Mouse (Mus musculus) cortical plate, adult 2 months (tissue): ENCODE data around the gene Olfr420. TPM values are rescaled to one million over a fixed set of nuclear protein-coding genes. Genes with fewer than 3 reads are reported as not detected.

ENCODE experiments used
- H3K27ac ChIP-seq: fragments of 200-500 bp; 2 replicates; pipeline ENCODE4 v1.5.1; 2012; ENCODE audit warnings: low read length, control low read depth, inconsistent platforms; ENCODE audit not compliant: insufficient read depth
- H3K4me1 ChIP-seq: fragments of 200-500 bp; 2 replicates; pipeline ENCODE4 v1.6.1; 2011; ENCODE audit warnings: low read length; ENCODE audit not compliant: control insufficient read depth, insufficient read depth
- H3K4me3 ChIP-seq: fragments of 200-500 bp; 2 replicates; pipeline ENCODE4 v1.5.1; 2011; ENCODE audit warnings: mild to moderate bottlenecking, low read length, control low read depth; ENCODE audit not compliant: insufficient read depth
- CTCF ChIP-seq: fragments of 200-500 bp; IDR thresholded peaks from 2 replicates; pipeline ENCODE4 v1.5.1; 2011; ENCODE audit warnings: mild to moderate bottlenecking, control low read depth, low read length; ENCODE audit not compliant: insufficient read depth; ENCODE audit errors: extremely low read depth
- POLR2A ChIP-seq: fragments of 200-500 bp; IDR thresholded peaks from 2 replicates; pipeline ENCODE4 v1.6.1; 2011; ENCODE audit warnings: mild to moderate bottlenecking, low read length, control low read depth; ENCODE audit not compliant: insufficient read depth; ENCODE audit errors: extremely low read depth
- polyA plus RNA-seq: library from polyadenylated mRNA; depleted of rRNA; stranded (reverse); fragments of >200 nt; gene quantifications from 2 replicates; pipeline ENCODE4 v1.2.3, GENCODE M21; 2012; rRNA removed

Olfr420 gene
- polyA plus RNA-seq, 1 experiment, result not detected

GRCm38 (mm10) chr1:174170706-174171501, 15.5 kb downstream of the Olfr420 start:
- TF ChIP-seq CTCF, result no peak
- no peak for TF ChIP-seq POLR2A

DNA sequence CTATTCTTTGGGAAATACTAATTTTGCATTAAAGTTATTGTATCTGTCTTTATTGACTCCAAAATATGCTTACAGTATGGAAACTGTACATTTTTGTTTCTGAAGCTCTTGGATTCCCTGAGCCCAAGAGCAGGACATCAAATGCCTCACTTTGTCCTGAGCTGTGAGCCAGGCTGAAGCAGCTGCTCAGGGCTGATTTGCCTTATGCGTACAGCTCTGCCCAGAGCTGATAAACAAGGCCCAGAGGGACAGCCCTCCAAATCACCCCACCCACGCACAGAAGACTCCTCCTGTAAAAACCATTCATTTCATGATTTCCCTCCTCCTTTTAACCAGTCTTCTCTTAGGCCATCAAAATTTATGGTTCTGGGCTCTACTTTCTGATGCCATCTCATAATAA, 16.1 kb downstream of the Olfr420 start:
- TF ChIP-seq CTCF, result no peak
- no peak for TF ChIP-seq POLR2A
- Histone ChIP-seq H3K27ac (no peak overlapping the region), H3K4me1 (no peaks in the 10 kb centered on the region), H3K4me3 (no peak overlapping the region)

More at GRCm38 (mm10) chr1:174170706-174171501, 15.5 kb downstream of the Olfr420 start:
- H3K4me1 ChIP-seq, result no peaks in the 10 kb centered on the region
- H3K4me3 ChIP-seq, result no peak overlapping the region
- H3K27ac ChIP-seq, result no peak overlapping the region

DNA sequence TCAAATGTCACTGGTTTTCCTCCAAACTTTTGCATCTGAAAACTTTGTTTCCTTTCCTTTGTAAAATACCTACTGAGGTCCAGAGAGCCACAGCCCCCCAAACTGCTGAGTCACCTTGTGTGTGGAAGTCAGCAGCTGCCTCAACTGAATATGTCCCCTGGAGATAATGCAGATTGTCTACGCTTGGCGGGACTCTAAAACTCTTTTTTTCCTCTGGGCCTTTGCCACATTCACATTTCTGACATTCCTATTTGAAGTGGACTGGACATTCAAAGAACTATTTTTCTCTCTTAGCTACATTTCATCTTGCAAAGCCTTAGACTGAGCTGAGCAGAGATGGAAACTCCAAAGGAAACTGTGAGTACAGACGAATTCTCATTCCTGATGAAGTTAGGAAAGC, 17.2 kb downstream of the Olfr420 start, which contains the start of gene Spta1:
Spta1 (plus strand) TSS at position 172 of the 400 bp plus-strand sequence.
- no peak for TF ChIP-seq POLR2A
- no peak for TF ChIP-seq CTCF
- H3K4me3 ChIP-seq, result no peak within 1 kb of the TSS
- no peak within 1 kb of the TSS for H3K27ac ChIP-seq
- H3K4me1 ChIP-seq, result no peaks in the 10 kb centered on the region

DNA sequence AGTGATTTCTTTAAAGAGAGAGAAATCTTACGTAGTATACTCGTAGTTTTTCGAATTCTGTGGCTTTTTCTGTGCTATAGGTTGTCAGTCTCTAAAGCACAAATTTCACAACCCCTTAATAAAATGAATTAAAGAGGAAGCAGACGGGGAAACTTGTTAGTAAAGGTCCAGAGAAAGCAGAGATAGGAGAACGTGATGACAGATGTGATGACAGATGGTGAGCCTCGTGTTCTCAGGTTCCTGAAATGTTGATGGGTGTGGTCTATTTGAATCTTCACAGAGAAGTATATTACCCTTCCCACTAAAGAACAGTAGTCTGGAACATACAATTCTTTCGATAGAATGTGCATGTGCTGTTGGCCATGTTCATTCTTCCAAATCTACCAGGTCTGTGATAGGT, 49.3 kb downstream of the Olfr420 start:
- no peak for TF ChIP-seq POLR2A
- no peak for TF ChIP-seq CTCF
- no peak overlapping the region for H3K4me3 ChIP-seq
- H3K27ac ChIP-seq, result no peak overlapping the region
- H3K4me1 ChIP-seq, result no peaks in the 10 kb centered on the region

Other genes starting within 250 kb of the Olfr420 start
- 0.13 and 0.21 TPM in 2 replicates for gene Ifi211, start 242.6 kb upstream of the Olfr420 start, polyA plus RNA-seq
- gene Mndal, start 213.1 kb upstream of the Olfr420 start, polyA plus RNA-seq, result 1.8 and 2.7 TPM in 2 replicates
- gene Ifi203, start 213.0 kb upstream of the Olfr420 start, polyA plus RNA-seq, result 1.0 and 1.1 TPM in 2 replicates
- gene Ifi202b, start 172.9 kb upstream of the Olfr420 start, polyA plus RNA-seq, result not detected in 2 replicates
- 0.04 TPM in 1 of 2 replicates, not detected in the other for gene Ifi205, start 123.8 kb upstream of the Olfr420 start, polyA plus RNA-seq
- not detected in 2 replicates for gene Olfr433, start 114.9 kb upstream of the Olfr420 start, polyA plus RNA-seq
- gene Olfr432, start 106.4 kb upstream of the Olfr420 start, polyA plus RNA-seq, result not detected in 2 replicates
- not detected in 2 replicates for gene Olfr430, start 89.0 kb upstream of the Olfr420 start, polyA plus RNA-seq
- not detected in 2 replicates for gene Olfr429, start 71.3 kb upstream of the Olfr420 start, polyA plus RNA-seq
- gene Olfr427, start 58.7 kb upstream of the Olfr420 start, polyA plus RNA-seq, result not detected in 2 replicates
- not detected in 2 replicates for gene Olfr231, start 34.5 kb upstream of the Olfr420 start, polyA plus RNA-seq
- not detected in 2 replicates for gene Olfr424, start 24.1 kb upstream of the Olfr420 start, polyA plus RNA-seq
- not detected in 2 replicates for gene Spta1, start 17.1 kb downstream of the Olfr420 start, polyA plus RNA-seq
- gene Olfr419, start 96.4 kb downstream of the Olfr420 start, polyA plus RNA-seq, result not detected in 2 replicates
- gene Mptx1, start 174.9 kb downstream of the Olfr420 start, polyA plus RNA-seq, result not detected in 2 replicates
- gene Olfr417, start 209.5 kb downstream of the Olfr420 start, polyA plus RNA-seq, result not detected in 2 replicates
- not detected in 2 replicates for gene Olfr248, start 235.4 kb downstream of the Olfr420 start, polyA plus RNA-seq